Mouse (Mus musculus) G1E (cell line): ENCODE data around the gene Nod2. TPM values are rescaled to one million over a fixed set of nuclear protein-coding genes. Genes with fewer than 3 reads are reported as not detected.

Source experiments
- ATAC-seq: 2 replicates; pipeline ENCODE4 v1.8.0; 2016; ENCODE audit warnings: mild to moderate bottlenecking; ENCODE audit not compliant: insufficient number of reproducible peaks, poor library complexity, low FRiP score, severe bottlenecking; ENCODE audit errors: extremely low read depth
- DNase-seq: peaks from one replicate; pipeline ENCODE4 v3.0.0; 2012; ENCODE audit warnings: low spot score
- H3K27me3 ChIP-seq: 2 replicates; pipeline ENCODE4 v1.6.1; 2012; ENCODE audit warnings: mild to moderate bottlenecking, low read length, inconsistent platforms; ENCODE audit not compliant: insufficient read depth
- H3K36me3 ChIP-seq: replicated peaks from 2 replicates; pipeline ENCODE3; 2012; ENCODE audit warnings: mild to moderate bottlenecking, inconsistent platforms
- H3K4me1 ChIP-seq: 2 replicates; pipeline ENCODE4 v1.6.1; 2012; ENCODE audit warnings: low read depth, low read length, inconsistent platforms, mixed read lengths; ENCODE audit not compliant: insufficient read depth
- H3K4me3 ChIP-seq: 2 replicates; pipeline ENCODE4 v1.5.1; 2012; ENCODE audit warnings: low read depth, mild to moderate bottlenecking, inconsistent platforms, low read length, moderate library complexity, mixed read lengths
- H3K9me3 ChIP-seq: replicated peaks from 2 replicates; pipeline ENCODE4 v1.6.1; 2012; ENCODE audit warnings: inconsistent platforms
- CTCF ChIP-seq: IDR thresholded peaks from 2 replicates; pipeline ENCODE4 v1.5.1; 2012; ENCODE audit warnings: low read depth, low read length, inconsistent platforms, mixed read lengths
- GATA1 ChIP-seq: IDR thresholded peaks from 2 replicates; pipeline ENCODE4 v1.6.1; 2012; ENCODE audit warnings: borderline replicate concordance, low read length, inconsistent platforms, mixed read lengths
- GATA2 ChIP-seq: IDR thresholded peaks from 2 replicates; pipeline ENCODE4 v1.6.1; 2012; ENCODE audit warnings: low read depth, low read length, inconsistent platforms, borderline replicate concordance
- POLR2AphosphoS5 ChIP-seq: IDR thresholded peaks from 2 replicates; pipeline ENCODE4 v1.6.1; 2012; ENCODE audit warnings: low read depth, low read length, inconsistent platforms; ENCODE audit not compliant: insufficient replicate concordance
- TAL1 ChIP-seq: conservative IDR thresholded peaks from 2 replicates; pipeline ENCODE4 v1.6.1; 2012; ENCODE audit warnings: low read depth, low read length, inconsistent platforms, mixed read lengths
- polyA plus RNA-seq: library from polyadenylated mRNA; stranded (reverse); fragments of >175 nt; gene quantifications from 2 replicates; pipeline ENCODE4 v1.2.3, GENCODE M21; 2012
- total RNA-seq, 2 experiments: library from RNA; stranded (forward) in 1 of 2; stranded (reverse) in 1 of 2; fragments of 200-1000 nt in 1 of 2; fragments of >200 nt in 1 of 2; fragmentation: Nextera tagmentation in 1 of 2; gene quantifications; 2 replicates each; pipeline ENCODE4 v1.2.3; 2014 to 2017

Nod2 gene
- total and polyA plus RNA-seq, 3 experiments, result 0.07 to 1.1 (median 0.22) TPM

- Histone ChIP-seq H3K4me1 (peaks cover 24% of the 10 kb centered on the region), H3K27me3 (peaks cover 2% of the 10 kb centered on the region; the same call in 1 of the 2 replicates), H3K36me3 (peaks cover 2% of the 10 kb centered on the region), H3K4me3 (peak within 1 kb of the TSS; percentile 93), H3K9me3 (no peaks in the 10 kb centered on the region)
- DNase-seq (peak; percentile 98), ATAC-seq (peak; percentile 97)
- TF ChIP-seq TAL1 (no peak), POLR2AphosphoS5 (no peak), CTCF (no peak), GATA1 (no peak), GATA2 (no peak)
These were observed 49.9 kb downstream of the Nod2 start, which contains the start of gene Cyld for GRCm38 (mm10) chr8:88696721-88697641. TSS of gene Cyld (plus strand) at chr8:88697028.

DNA sequence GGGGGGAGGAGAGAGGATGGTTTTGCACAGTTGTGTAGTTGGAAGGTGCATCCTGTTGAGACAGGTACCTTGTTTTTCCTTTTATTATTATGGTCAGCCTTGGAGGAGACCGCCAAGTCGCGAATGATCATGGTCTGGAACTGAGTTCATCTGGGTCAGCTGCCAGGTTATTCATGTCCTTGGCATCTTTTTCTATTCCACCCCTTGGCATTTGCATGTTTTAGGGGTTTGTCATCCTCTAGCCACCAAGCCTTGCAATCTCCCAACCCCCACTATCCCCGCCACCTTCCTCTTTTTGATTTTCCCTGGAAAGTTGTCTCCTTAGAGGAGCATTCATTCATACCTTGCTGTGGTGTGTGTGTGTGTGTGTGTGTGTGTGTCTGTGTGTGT is 50.5 kb downstream of the Nod2 start:
- peaks cover 4% of the 10 kb centered on the region for H3K36me3 ChIP-seq
- H3K4me3 ChIP-seq, result peak overlapping the region; percentile 93
- TF ChIP-seq GATA1 (no peak), POLR2AphosphoS5 (no peak), TAL1 (no peak), GATA2 (no peak), CTCF (no peak)
- H3K27me3 ChIP-seq, result no peaks in the 10 kb centered on the region; the same call in 1 of the 2 replicates
- H3K9me3 ChIP-seq, result no peaks in the 10 kb centered on the region
- DNase-seq (peak; percentile 8), ATAC-seq (no peak)
- peaks cover 28% of the 10 kb centered on the region for H3K4me1 ChIP-seq

GRCm38 (mm10) chr8:88698048-88698447 is 50.9 kb downstream of the Nod2 start:
- peaks cover 32% of the 10 kb centered on the region for H3K4me1 ChIP-seq
- no peaks in the 10 kb centered on the region; the same call in 1 of the 2 replicates for H3K27me3 ChIP-seq
- no peaks in the 10 kb centered on the region for H3K9me3 ChIP-seq
- peak overlapping the region; percentile 93; the same call in 1 of the 2 replicates for H3K4me3 ChIP-seq
- H3K36me3 ChIP-seq, result peaks cover 5% of the 10 kb centered on the region
- DNase-seq, result no peak
- no peak for TF ChIP-seq TAL1
- TF ChIP-seq GATA1, result no peak
- no peak for TF ChIP-seq GATA2
- no peak for TF ChIP-seq CTCF
- no peak for TF ChIP-seq POLR2AphosphoS5
- ATAC-seq, result no peak

DNA sequence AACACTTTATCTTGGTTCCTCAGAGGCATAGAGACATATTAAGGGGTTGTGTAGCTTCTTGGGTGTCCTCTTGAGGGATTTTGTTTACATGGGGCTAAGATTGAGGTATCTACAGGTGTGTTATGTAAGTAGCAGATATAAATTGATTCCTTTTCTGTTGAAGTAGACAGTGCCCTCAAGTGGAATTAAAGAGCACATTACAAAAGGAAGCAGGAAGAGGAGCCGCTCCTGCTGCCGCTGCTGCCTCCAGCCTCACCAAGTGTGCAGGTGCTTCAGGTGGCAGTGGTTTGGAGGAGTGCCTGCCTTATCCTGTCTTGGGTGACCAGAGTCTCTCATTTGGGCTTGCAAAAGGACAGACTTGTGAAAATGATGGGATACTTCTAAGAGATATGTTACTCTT is 54.5 kb downstream of the Nod2 start:
- Histone ChIP-seq H3K4me1 (peaks cover 18% of the 10 kb centered on the region), H3K9me3 (no peaks in the 10 kb centered on the region), H3K27me3 (no peaks in the 10 kb centered on the region), H3K36me3 (peaks cover 16% of the 10 kb centered on the region), H3K4me3 (no peak overlapping the region)
- TF ChIP-seq GATA1, result no peak
- no peak for TF ChIP-seq CTCF
- no peak for TF ChIP-seq GATA2
- no peak for TF ChIP-seq POLR2AphosphoS5
- TF ChIP-seq TAL1, result no peak
- DNase-seq (no peak), ATAC-seq (no peak)

DNA sequence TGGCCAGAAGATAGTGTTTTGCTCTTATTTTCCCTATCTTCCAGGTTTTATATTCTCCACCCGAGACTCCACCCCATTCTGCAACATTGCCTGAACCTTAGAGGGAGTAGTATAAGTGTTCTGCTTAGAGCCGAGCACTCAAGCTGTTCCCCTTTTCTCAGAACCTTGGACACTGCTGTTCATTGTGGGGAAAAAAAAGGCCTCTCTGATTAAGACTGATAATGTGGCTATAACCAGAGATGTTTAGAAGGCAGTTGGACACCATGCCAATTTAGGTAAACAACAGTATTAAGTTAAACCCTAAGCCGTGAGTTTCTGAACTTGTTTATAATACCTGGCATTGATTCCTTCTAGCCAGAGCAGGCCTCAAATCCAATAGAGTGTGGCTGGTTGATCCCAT is 55.7 kb downstream of the Nod2 start:
- peaks cover 14% of the 10 kb centered on the region for H3K4me1 ChIP-seq
- no peak overlapping the region for H3K4me3 ChIP-seq
- peaks cover 19% of the 10 kb centered on the region for H3K36me3 ChIP-seq
- H3K9me3 ChIP-seq, result no peaks in the 10 kb centered on the region
- TF ChIP-seq TAL1, result no peak
- TF ChIP-seq POLR2AphosphoS5, result no peak
- TF ChIP-seq CTCF, result no peak
- no peak for TF ChIP-seq GATA1
- no peak for TF ChIP-seq GATA2
- H3K27me3 ChIP-seq, result no peaks in the 10 kb centered on the region
- DNase-seq, result no peak
- peak; percentile 28 for ATAC-seq

- Histone ChIP-seq H3K27me3 (no peaks in the 10 kb centered on the region), H3K9me3 (no peaks in the 10 kb centered on the region), H3K4me3 (no peak overlapping the region), H3K4me1 (no peaks in the 10 kb centered on the region), H3K36me3 (peaks cover 41% of the 10 kb centered on the region)
- TF ChIP-seq POLR2AphosphoS5 (no peak), CTCF (no peak), GATA1 (no peak), TAL1 (no peak), GATA2 (no peak)
- DNase-seq, result no peak
- ATAC-seq, result no peak
These were observed 76.3 kb downstream of the Nod2 start for GRCm38 (mm10) chr8:88723256-88723963.
